Mouse (Mus musculus) frontal cortex, postnatal 36 days (tissue): ENCODE measurements around the gene Tut7.
"Not testable (repeated sequence)": the region's sequence is repeated elsewhere in the genome, so short reads cannot be mapped to it uniquely, and the experiment has no call there.

Experiments used
- DNase-seq, 2 experiments: peaks; one replicate each; pipeline ENCODE4 v3.0.0; 2022; ENCODE audit warnings: low spot score in 2 of 2

The Tut7 gene

GRCm38 (mm10) chr13:59766786-59767515 is 56.0 kb downstream of the Tut7 start:
- DNase-seq, result no peak

- DNase-seq, result no peak
Measured at GRCm38 (mm10) chr13:59762791-59763190, 60.2 kb downstream of the Tut7 start.

GRCm38 (mm10) chr13:59756906-59757305 is 66.0 kb downstream of the Tut7 start:
- no peak for DNase-seq

- no peak for DNase-seq
Measured at GRCm38 (mm10) chr13:59750310-59750709, 72.6 kb downstream of the Tut7 start.

GRCm38 (mm10) chr13:59746711-59747110 is 76.2 kb downstream of the Tut7 start, which contains the start of gene 1700014D04Rik:
TSS of gene 1700014D04Rik (minus strand) at chr13:59746752.
- peak; percentile 67 for DNase-seq

GRCm38 (mm10) chr13:59746164-59746563 is 76.8 kb downstream of the Tut7 start:
- DNase-seq, result no peak

- DNase-seq, result no peak
Measured at GRCm38 (mm10) chr13:59745462-59745861, 77.5 kb downstream of the Tut7 start.

- DNase-seq, result no peak
Measured at GRCm38 (mm10) chr13:59741697-59742096, 81.2 kb downstream of the Tut7 start.

GRCm38 (mm10) chr13:59741096-59741495 is 81.9 kb downstream of the Tut7 start:
- DNase-seq, result no peak

GRCm38 (mm10) chr13:59739397-59739796 is 83.5 kb downstream of the Tut7 start:
- DNase-seq, result no peak

GRCm38 (mm10) chr13:59738455-59738854 is 84.5 kb downstream of the Tut7 start:
- DNase-seq, result no peak

GRCm38 (mm10) chr13:59735190-59735589 is 87.8 kb downstream of the Tut7 start:
- no peak for DNase-seq

GRCm38 (mm10) chr13:59734347-59734746 is 88.6 kb downstream of the Tut7 start:
- DNase-seq, result not testable (repeated sequence)

GRCm38 (mm10) chr13:59733936-59734335 is 89.0 kb downstream of the Tut7 start:
- no peak for DNase-seq

- DNase-seq, result no peak
Measured at GRCm38 (mm10) chr13:59731652-59732051, 91.3 kb downstream of the Tut7 start, which contains the start of gene Spata31d1d. TSS of gene Spata31d1d (minus strand) at chr13:59731752.

GRCm38 (mm10) chr13:59728378-59729093 is 94.4 kb downstream of the Tut7 start:
- peak; percentile 86 to 89 for DNase-seq

GRCm38 (mm10) chr13:59726139-59726867 is 96.6 kb downstream of the Tut7 start:
- no peak for DNase-seq

- not testable (repeated sequence) for DNase-seq
Measured at GRCm38 (mm10) chr13:59722089-59722488, 100.9 kb downstream of the Tut7 start.
